Mouse (Mus musculus): ENCODE data around the gene Gm12845.

DNA sequence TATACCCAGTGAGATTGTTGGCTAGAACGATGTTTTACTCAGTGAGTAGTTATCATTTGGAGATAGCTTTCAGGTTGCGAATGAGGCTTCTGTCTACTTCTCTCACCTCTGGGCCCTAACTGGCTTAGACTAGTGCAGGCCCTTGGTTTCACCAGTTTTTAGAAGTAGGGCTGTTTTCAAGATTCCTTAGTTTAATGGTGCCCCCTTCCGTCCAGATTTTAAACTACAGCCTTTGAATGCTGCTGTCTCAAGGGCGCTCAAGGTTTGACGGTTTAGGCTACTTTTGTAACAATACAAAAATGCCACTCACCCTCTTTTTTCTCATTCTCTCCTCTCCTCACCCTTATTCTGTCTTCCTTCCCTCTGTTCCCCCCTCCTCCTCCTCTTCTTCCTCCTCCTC, 46.7 kb downstream of the Gm12845 start:
- TF ChIP-seq CTCF (IDR thresholded peaks at IDR 0.05; ENCODE audit: low read depth, low read length) (no peak), POLR2A (IDR thresholded peaks at IDR 0.05; ENCODE audit: insufficient read depth, low read length) (no peak)

All from ES-Bruce4 (cell line).